Mouse (Mus musculus): ENCODE measurements around the gene Cpxm1. TPM values are rescaled to one million over a fixed set of nuclear protein-coding genes. Genes with fewer than 3 reads are reported as not detected.
"Not testable (repeated sequence)": the region's sequence is repeated elsewhere in the genome, so short reads cannot be mapped to it uniquely, and the experiment has no call there.

The Cpxm1 gene
- polyA plus RNA-seq, 2 experiments from 2014 or later, result 0.24 to 1.2 TPM

DNA sequence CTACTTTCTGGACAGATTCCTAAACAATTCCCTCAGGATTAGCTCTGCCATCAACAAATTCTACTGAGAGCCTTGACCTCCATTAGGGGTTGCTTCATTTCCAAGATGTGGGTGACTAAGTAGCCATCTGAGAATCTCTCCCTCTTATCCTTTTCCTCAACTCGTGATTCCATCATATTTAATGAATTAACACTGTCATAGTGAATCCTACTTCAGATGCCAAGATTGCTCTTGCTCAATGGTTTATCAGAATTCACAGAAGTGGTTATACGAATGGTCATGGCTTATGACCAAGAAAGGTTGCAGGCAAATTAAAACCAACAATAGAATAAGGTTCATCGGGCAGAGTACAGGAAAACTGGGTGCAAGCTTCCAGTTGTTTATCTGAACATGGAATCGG is 4.5 kb upstream of the Cpxm1 start:
- ATAC-seq, result no peak

DNA sequence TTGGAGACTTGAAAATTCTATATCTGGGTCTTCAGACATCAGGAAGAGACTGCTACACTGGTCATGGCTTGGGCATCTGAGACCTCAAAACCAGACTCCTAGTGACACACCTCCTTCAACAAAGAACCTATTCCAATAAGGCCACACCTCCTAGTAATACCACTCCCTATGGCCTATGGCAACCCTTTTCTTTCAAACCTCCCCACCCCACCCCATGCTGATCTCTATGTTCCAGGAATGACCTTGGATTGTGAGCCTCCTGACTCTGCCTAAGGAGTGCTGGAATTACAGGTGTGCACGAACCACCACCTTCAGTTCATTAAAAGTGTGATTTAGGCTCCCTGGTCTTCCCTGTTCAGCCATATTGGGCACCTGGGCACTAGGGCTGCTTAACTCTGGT is 2.7 kb upstream of the Cpxm1 start:
- no peak for ATAC-seq

DNA sequence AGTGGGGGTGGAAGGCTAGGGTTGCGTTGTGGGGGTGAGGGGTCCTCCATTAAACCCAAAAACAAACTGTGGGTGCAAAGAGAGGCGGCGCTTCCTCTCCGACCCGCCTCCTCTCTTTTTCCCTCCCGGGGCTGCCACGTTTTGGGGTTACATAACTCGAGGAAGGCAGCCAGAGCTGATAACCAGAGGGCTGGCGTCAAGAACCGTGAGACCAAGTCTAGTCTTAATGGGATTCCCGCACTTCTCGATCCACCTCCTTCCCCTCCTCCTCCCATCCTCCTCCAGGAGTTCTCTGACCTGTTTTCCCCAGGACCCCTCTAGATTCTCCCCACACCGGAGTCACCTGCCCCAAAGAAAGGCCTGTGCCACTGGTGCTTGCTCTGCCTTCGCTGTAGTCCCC is 717 bp upstream of the Cpxm1 start:
- ATAC-seq, result no peak

DNA sequence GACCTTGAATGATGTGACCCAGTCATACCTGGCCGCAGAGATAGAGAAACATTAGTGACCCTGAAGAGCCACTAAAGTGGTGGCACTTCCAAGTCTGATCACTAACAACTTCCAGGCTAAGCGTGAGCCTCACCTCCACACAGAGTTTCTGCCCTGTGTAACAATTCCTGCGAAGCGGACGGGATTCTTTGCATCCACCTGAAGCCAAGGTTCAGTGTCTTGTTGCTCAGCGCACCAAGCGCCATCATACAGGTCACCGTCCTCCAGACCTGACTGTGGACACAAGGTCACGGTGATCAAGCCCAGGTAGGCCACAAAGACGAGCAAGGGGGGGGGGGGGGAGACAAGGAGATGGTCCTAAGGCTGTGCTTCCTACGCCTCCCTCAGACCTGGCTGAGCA is 1.7 kb downstream of the Cpxm1 start:
- no peak for ATAC-seq

DNA sequence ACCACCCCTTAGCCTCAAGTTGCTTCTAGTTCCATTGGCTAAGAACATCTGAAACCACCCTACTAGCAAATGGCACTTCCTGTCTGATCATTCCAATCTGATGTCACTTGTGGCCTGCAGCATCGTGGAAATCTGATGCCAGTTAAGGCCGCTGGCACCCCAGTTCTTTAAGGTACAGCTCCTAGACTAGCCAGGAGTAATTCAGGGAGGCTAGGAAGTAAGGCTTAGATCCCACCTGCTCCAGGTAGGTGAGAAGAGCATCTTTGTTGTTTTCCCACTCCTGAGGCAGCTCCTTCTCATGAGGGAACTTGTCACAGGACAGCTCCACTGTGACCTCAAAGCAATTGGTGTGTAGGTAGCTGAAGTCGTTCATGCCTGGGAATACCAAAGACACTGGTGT is 4.5 kb downstream of the Cpxm1 start:
- ATAC-seq, result no peak

DNA sequence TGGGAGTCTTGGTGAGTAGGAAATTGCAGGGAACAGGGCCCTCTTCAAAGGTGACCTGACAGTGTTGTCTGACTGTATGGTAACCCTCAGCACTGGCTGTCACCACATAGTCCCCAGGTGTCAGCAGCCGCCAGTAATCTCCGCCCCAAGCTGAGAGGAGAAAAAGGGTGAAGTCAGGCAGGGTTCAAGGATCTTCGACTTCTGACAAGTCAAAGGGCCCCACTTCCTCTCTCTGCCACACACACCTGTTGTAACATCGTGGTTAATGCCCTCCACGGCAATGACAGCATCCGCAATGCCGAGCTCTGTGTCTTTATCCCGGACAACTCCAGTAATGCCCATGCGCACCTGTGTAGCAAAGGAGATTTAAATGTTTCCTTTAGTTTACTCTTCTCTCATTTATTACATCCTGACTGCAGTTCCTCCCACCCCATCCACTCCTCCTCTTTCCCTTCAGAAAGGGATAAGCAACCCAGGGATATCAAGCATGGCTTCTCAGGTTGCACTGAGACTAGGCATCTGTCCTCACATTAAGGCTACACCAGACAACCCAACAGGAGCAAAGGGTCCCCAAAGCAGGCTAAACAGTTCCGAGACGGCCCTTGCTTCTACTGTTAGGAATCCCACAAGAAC is 6.3 kb downstream of the Cpxm1 start:
- ATAC-seq, result no peak

DNA sequence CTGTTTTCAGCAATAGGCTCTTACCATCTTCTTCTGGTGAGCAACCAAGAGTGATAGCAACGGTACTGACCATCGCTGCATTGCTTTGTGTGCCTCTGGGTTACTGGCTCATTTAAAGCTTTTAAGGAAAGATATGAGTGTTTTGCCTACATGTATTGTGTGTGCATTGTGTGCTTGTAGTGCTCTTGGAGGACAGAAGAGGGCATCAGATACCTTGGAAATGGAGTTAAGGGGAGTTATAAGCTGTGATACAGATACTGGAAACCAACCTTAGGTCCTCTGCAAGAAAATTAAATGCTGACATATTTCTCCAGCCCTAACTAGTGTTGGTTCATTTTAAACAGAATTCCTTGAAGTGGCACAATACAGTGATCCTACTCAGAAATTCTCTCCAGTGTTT is 8.6 kb downstream of the Cpxm1 start:
- no peak for ATAC-seq

DNA sequence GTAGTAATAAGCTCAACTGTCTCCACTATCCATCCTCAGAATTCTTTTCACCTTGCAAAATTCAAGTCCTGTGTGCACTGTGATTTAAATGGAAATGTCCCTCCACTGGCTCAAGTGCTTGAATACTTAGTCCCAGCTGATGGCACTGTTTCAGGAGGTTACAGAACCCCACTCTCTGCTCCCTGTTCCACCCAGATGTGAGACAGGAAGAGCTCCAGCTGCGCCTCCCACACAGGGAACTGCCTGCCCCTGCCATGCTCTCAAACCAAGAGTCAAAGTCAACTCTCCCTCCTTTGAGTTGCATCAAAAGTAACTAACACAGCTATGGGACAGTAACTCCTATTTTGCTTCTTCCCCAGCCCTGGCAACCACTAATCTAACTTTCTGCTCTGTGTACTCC is 11.2 kb downstream of the Cpxm1 start:
- no peak for ATAC-seq

DNA sequence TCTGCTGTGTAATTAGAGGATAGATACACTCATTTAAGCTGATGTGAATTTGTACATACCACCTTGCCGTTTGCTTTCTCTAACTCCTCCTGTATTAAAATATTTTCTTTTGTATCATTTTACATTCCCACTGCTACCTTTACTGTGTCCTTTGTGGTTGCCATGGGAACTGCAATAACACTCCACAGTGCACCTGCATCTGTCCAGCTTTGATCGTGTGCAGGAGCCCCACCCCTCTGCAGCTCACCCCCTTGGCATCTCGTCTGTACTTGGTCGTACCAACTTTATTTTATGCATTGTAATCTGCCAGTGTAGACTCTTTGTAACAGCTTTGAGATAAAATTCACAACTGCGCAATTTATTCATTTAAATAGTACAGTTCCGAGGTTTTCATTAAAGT is 13.5 kb downstream of the Cpxm1 start:
- no peak for ATAC-seq

DNA sequence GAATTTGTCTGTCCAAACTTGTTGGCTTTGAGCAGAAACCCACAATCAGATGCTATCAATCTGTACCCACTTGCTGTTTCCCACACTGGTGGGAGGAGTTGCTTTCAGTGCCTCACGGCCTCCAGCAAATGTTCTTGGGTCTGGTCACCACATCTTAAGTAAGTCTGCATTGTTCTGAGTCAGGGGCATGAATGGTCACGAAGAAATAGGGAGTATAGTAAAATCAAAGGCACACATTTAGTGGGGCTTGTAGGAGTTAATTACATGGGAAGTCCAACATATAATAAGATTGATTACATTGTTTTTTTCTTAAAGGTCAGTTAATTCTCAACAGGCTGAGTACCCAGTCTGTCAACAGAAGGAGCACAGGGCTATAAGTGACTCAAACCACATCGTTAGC is 14.2 kb downstream of the Cpxm1 start:
- ATAC-seq, result no peak

DNA sequence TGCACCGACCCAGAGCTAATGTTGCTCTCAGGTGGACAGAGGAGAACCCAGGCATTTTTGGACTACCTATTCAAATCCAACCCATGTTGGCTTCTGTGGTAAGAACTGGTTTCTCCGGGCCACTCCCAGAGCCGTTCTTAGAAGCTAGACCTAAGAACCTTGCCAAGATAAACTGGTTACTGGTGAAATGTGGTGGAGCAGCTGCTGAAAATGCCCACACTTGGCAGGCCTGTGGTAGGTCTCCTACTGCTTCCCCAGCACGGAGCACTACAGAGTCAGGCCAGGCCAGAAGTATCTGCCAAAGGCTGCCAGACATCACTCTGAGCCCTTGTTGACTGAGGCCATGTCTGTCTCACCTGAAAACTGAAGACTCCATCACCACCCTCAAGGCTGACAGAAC is 22.4 kb downstream of the Cpxm1 start:
- ATAC-seq, result no peak

DNA sequence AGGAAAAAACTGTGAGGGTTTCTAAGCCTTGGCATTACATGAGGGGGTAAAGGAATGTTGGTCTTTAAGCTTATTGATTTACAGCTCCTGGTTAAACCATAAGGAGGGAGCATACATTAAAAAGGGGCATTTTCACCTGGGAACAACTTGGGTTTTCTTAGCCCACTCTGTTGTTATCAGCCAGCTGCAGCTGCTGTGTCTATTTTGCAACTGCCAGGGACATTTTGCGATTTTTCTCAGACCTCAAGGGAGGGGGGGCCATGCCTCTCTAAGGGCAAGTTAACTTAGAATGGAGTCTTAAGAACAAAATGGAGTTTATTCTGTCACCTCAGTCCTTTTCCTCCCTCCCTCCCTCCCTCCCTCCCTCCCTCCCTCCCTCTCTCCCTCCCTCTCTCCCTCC is 24.3 kb downstream of the Cpxm1 start:
- ATAC-seq, result not testable (repeated sequence)

DNA sequence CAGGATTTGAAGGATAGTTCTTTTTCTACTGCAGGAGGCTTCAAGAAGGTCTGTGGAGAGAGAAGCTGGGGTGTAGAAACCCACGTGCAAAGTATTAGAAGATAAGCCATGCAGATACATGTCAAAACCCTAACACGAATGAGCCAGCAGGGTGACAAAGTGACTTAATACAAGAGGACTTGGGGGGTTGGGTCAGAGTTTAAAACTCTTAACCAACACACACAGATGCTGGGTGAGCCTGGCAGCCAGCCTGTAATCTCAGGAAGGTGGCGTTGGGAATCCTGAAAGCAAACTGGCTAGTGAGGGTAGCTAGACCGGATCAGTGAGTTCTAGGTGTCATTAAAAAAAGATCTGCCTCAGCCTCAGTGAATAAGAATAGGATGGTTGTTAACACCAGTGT is 30.0 kb downstream of the Cpxm1 start:
- no peak for ATAC-seq

DNA sequence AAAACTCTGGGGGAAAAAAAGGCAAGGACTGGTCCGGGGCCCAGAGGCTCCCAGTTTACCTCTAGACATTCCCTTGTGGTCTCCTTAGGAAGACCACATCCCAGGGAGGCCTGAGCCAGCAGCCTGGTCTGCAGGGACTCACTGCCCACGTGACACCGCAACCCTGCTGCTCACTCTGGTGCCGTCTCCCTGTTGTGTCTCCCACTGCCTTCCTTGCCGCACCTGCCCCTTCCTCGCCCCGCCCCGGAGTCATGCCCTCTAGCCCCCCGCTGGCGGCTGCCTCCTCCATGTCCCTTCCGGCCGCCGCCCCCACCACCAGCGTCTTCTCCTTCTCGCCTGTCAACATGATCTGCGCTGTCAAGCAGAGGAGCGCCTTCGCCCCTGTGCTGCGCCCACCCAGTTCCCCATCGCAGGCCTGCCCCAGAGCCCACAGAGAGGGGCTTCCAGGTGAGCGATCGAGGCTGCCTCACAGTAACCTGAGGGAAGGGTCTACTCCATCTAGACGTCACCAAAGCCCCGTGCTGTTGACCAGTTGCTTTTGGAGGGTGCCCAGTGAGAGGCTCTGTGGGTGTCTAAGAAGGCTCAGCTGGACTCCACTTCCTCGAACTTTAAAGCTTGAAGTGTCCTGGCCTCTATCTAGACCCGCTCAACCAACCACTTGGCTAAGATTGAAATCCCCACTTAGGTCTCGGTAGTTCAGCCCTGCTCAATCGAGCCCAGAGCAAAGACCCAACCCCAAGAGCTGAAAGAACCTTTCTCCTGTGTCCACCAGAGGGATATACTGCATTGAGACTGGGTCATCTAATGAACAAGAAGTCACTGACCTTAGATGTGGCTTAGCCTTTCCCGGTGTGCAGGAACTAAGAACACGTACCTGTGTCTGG is 31.9 kb downstream of the Cpxm1 start:
- ATAC-seq, result no peak

DNA sequence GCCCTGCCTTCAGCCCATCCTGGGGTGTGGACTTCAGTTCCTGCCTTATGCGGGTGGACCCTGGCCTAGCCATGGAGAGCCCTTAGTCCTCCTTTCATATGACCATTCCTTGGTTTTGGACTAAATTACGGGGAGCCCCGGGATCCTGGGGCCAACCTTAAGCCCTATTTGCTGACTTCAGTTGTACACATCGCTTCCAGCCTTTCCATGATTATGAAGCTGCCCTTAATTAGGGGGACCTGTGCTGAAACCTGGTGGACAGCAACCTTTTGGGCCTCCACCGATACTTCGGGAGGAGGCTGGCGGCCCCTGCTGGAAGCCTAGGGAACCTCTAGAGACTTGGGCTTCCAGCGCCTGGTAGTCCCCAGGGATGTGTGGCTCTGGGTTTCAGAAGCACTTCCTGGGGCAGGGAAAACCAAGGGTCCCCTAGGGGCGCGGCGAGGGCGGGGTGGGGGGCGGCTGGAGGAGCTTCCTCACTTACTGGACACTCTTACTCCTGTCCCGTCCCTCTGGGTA is 34.8 kb downstream of the Cpxm1 start:
- ATAC-seq, result no peak

DNA sequence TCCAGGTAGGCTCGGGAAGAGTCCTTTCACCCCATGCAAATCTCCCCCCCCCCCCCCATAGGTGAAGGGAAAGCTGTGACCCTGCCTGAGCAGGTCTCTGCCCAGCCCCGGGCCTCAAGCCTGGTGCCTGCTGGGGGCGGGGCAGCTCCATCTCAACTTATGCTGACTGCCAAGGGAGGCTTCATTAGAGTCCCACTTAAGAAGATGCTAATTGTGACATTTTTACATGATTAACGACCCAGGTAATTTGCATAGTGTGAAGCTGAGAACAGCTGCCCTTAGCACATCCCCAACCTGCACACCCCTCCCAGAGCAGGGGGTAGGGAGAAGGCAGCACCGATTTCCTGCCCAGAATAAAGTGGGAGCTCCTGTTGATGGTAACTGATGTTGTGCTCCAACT is 38.5 kb downstream of the Cpxm1 start:
- no peak for ATAC-seq

DNA sequence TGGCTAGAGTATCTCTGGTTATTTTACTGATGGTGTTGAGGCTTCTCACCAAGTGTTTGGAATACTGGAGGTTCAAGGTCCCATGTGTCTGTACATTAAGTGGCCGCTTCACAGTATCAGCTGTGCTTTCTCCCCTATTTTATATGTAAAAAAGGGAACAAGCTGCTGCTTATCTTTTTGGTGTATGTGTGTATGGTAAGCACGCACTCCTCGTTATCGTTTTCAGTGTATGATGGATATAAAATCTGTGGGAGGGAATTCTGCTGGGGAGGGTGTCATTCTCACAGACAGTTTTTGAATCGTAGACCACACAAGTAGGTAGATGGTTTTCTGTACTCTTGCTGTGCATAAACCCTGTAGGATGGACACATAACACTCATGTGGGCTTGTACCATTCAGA is 39.8 kb downstream of the Cpxm1 start:
- ATAC-seq, result no peak

DNA sequence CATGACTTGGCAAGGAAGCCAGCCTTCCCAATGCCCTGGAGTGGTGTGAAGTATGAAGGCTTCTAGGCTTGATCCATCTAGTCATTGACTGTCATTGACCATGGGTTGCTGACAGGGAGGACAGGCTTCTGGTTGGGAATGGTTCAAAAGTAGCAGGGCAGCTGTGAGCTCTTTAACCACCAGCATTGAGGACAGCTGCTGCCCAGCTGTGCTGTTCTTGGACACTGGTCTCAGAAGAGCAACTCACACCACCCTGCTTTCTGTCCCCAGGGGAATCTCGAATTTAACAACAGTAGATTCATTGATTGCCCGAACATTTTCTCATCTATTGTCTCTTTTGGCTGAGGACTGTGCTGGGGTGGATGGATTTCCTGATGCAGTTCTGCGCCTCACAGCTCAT is 43.5 kb downstream of the Cpxm1 start:
- no peak for ATAC-seq

DNA sequence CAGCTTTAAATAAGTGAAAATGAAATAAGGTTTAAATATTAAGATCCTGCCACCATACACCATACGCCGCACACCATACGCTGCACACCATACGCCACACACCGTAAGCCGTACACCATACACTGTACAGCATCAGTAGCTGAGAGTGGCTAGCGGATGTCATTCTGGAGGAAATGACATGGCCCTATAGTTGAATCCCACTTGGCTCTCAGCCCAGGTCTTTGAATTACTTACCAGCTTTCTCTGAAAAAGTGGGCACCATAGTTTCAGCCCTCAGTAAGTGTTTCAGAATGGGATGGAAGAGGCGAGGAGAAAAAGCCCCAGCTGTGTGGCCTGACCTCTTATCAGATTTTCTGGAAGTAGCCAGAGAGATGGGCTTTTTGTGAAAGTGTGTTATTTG is 44.0 kb downstream of the Cpxm1 start:
- ATAC-seq, result no peak

DNA sequence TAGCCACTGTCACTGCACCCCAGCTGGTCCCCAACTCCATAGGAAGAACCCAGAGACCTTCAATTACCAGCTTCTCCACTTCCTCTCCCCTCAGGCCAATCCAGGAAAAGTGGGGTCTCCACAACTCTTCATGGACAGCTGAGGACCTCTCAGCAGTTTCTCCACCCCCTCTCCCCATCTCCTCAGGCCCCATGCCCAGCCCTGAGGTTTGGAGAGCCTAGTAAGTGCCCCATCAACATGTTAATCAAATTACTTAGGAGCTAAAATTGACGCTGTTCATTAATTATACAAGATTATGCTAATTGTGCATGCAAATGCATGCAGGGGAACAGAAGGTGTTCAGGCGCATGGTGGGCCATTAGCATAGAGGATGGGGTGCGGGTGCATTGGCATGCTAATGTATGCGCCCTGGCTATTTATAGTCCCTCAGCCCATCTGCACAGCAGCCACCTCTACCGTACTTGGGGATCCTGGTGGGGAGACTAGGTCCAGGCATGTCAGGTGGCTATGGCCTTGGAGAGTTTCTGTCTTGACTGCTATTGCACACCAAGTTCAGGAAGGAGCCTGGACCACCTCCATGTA is 45.5 kb downstream of the Cpxm1 start:
- no peak for ATAC-seq

DNA sequence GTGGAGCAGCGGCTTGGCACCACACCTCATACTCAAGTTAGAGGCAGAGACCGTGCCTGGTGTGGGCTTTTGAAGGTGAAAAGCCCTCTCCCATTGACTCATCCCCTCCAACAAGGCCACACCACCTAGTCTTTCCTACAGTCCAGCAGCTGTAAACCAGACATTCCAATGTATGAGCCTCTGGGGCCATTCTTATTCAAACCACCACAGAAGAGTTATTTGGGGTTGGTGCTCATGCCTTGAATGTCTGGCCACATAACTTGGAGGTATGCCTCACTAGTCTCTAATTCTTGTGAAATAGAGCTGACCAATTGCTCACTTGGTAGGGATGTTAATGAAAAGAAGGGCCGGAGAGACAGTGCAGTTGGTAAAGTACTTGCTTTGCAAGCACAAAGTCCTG is 47.0 kb downstream of the Cpxm1 start:
- no peak for ATAC-seq

DNA sequence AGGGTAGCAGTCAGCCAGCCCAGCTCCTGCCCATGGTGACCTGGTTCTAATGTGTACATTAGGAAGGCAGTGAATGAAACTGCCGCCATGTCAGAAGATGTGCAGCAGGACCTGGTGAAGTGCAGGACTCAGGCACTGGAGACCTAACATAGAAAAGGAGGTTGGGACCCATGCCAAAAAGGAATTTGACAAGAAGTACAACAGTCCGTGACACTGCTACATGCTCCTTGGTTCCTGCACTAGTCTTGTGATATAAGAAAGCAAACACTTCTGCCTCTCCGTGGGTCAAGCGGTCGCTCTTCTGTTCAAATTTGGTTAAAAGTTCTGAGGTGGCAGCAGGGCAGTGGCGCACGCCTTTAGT is 56.2 kb downstream of the Cpxm1 start:
- ATAC-seq, result no peak
